Mouse (Mus musculus): Measurements from ENCODE around the gene Pear1. TPM values are rescaled to one million over a fixed set of nuclear protein-coding genes. Genes with fewer than 3 reads are reported as not detected.

The Pear1 gene
- polyA plus RNA-seq, 1 experiment: 19.8 TPM

DNA sequence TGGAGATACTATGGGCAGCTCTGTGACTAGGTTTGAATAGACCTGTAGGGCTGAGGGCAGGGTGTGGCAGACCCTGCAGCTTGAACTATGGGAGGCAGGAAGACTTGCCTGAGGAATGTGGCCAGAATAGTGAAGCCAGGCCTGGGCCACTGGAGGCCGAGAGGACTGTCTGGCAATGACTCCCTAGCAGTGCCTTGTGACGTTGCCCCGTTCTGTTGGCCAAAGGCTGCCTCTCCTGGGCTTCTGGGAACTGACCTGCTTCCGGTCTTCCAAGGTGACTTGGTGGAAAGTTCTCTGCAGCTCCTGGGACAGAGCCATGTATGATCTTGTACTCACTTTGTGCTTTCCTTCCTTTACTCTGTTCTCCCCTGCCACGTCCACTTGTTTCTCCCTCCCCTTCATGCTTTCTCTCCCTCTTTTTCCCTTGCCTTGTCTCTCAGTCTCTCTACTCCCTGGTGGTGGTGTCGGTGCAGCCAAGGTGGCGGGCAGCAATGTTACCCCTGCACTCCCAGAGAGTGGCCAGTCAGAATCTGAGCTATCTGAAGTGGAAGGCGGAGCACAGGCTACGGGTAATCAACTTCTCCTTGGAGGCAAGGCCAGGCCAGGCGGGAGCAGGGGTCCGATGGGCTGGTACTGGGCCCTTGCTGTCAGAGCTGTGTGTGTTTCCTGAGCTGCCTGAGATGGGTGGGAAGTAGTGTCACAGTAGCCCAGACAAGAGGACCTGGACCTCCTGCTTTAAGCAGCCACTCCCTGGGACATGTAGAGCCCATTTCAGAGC lies 89.9 kb downstream of the Pear1 start:
- no peak overlapping the region for H3K4me3 ChIP-seq (ENCODE audit: control insufficient read depth, insufficient read depth, low read length)
- H3K27me3 ChIP-seq (ENCODE audit: control insufficient read depth, insufficient read depth, low read length): no peaks in the 10 kb centered on the region
- no peak for DNase-seq
- no peak overlapping the region for H3K27ac ChIP-seq (ENCODE audit: control insufficient read depth, insufficient read depth, low read length)
- H3K4me1 ChIP-seq (replicated peaks; ENCODE audit: control insufficient read depth, insufficient read depth, low read length): no peaks in the 10 kb centered on the region
- no peak for TF ChIP-seq CTCF (IDR thresholded peaks at IDR 0.05; ENCODE audit: borderline replicate concordance, control insufficient read depth, extremely low read depth, insufficient read depth, low read length, poor library complexity)
- no peak for TF ChIP-seq POLR2A (IDR thresholded peaks at IDR 0.05; ENCODE audit: control insufficient read depth, extremely low read depth, insufficient read depth, low read length, poor library complexity)
- H3K36me3 ChIP-seq (ENCODE audit: control insufficient read depth, insufficient read depth, low read length): no peaks in the 10 kb centered on the region
- 95% methylated on average over 11 of the region's 11 CpGs for WGBS

DNA sequence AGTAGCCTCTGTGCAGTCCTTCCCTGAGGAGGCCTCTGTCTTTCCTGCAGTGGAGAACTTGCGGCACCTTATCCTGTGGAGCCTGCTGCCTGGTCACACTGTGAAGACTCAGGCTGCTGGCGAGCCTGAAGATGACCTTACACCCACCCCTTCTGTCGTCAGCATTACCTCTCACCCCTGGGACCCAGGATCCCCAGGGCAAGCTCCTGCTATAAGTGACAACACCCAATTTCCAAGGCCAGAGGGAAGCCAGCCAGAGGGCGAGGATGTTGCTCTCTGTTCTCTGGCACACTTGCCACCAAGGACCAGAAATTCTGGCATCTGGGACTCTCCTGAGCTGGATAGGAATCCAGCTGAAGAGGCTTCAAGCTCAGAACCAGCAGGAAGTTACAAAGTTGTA lies 91.0 kb downstream of the Pear1 start:
- Histone ChIP-seq H3K4me1 (replicated peaks; ENCODE audit: control insufficient read depth, insufficient read depth, low read length) (no peaks in the 10 kb centered on the region), H3K4me3 (ENCODE audit: control insufficient read depth, insufficient read depth, low read length) (no peak overlapping the region), H3K27me3 (ENCODE audit: control insufficient read depth, insufficient read depth, low read length) (no peaks in the 10 kb centered on the region), H3K36me3 (ENCODE audit: control insufficient read depth, insufficient read depth, low read length) (peaks cover 5% of the 10 kb centered on the region), H3K27ac (ENCODE audit: control insufficient read depth, insufficient read depth, low read length) (no peak overlapping the region; the same call in 1 of the 2 replicates)
- 93% methylated on average over 4 of the region's 4 CpGs for WGBS
- TF ChIP-seq POLR2A (IDR thresholded peaks at IDR 0.05; ENCODE audit: control insufficient read depth, extremely low read depth, insufficient read depth, low read length, poor library complexity) (no peak), CTCF (IDR thresholded peaks at IDR 0.05; ENCODE audit: borderline replicate concordance, control insufficient read depth, extremely low read depth, insufficient read depth, low read length, poor library complexity) (no peak)
- no peak for DNase-seq

DNA sequence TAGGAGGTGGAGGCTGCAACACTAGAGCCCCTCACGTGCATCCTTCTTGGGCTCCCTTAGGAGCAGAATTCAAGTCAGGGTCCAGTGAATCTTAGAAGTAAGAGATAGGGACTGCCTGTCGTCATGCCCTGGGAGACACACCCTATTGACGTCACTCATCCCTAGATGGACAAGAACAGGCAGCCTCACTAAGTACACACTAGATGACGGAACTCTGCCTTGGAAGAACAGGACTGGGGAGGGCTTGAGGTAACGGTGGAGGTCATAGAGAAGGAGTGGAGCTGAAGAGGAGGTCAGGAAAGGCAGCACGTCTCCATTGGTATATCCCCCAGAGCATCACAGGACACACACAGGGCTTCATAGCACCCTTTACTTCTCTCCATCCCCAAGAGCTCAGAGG lies 95.4 kb downstream of the Pear1 start:
- 96% methylated on average over 6 of the region's 6 CpGs for WGBS
- Histone ChIP-seq H3K36me3 (ENCODE audit: control insufficient read depth, insufficient read depth, low read length) (peaks cover 10% of the 10 kb centered on the region), H3K27me3 (ENCODE audit: control insufficient read depth, insufficient read depth, low read length) (no peaks in the 10 kb centered on the region), H3K4me1 (replicated peaks; ENCODE audit: control insufficient read depth, insufficient read depth, low read length) (no peaks in the 10 kb centered on the region), H3K4me3 (ENCODE audit: control insufficient read depth, insufficient read depth, low read length) (no peak overlapping the region), H3K27ac (ENCODE audit: control insufficient read depth, insufficient read depth, low read length) (no peak overlapping the region)
- TF ChIP-seq POLR2A (IDR thresholded peaks at IDR 0.05; ENCODE audit: control insufficient read depth, extremely low read depth, insufficient read depth, low read length, poor library complexity) (no peak), CTCF (IDR thresholded peaks at IDR 0.05; ENCODE audit: borderline replicate concordance, control insufficient read depth, extremely low read depth, insufficient read depth, low read length, poor library complexity) (no peak)
- no peak for DNase-seq

DNA sequence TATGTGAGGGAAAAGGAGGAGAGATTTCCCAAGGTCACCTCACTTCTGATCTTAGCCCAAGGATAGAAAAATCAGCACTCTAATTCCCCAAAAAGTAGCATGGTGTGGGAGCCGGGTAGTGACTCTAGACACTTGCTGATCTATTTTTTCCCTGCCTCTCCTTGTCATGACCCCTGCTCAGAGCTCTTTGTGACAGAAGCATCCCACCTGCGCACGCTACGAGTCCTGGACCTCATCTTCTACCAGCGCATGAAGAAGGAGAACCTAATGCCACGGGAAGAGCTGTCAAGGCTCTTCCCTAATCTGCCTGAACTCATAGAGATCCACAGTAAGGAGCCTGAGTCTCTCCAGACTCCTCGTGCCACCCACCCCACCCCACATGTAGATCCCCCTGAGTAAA lies 97.9 kb downstream of the Pear1 start:
- Histone ChIP-seq H3K36me3 (ENCODE audit: control insufficient read depth, insufficient read depth, low read length) (peaks cover 10% of the 10 kb centered on the region), H3K27ac (ENCODE audit: control insufficient read depth, insufficient read depth, low read length) (no peak overlapping the region), H3K27me3 (ENCODE audit: control insufficient read depth, insufficient read depth, low read length) (no peaks in the 10 kb centered on the region), H3K4me3 (ENCODE audit: control insufficient read depth, insufficient read depth, low read length) (no peak overlapping the region), H3K4me1 (replicated peaks; ENCODE audit: control insufficient read depth, insufficient read depth, low read length) (no peaks in the 10 kb centered on the region)
- TF ChIP-seq POLR2A (IDR thresholded peaks at IDR 0.05; ENCODE audit: control insufficient read depth, extremely low read depth, insufficient read depth, low read length, poor library complexity): no peak
- TF ChIP-seq CTCF (IDR thresholded peaks at IDR 0.05; ENCODE audit: borderline replicate concordance, control insufficient read depth, extremely low read depth, insufficient read depth, low read length, poor library complexity): no peak
- DNase-seq: no peak
- WGBS: 96% methylated on average over 7 of the region's 7 CpGs

DNA sequence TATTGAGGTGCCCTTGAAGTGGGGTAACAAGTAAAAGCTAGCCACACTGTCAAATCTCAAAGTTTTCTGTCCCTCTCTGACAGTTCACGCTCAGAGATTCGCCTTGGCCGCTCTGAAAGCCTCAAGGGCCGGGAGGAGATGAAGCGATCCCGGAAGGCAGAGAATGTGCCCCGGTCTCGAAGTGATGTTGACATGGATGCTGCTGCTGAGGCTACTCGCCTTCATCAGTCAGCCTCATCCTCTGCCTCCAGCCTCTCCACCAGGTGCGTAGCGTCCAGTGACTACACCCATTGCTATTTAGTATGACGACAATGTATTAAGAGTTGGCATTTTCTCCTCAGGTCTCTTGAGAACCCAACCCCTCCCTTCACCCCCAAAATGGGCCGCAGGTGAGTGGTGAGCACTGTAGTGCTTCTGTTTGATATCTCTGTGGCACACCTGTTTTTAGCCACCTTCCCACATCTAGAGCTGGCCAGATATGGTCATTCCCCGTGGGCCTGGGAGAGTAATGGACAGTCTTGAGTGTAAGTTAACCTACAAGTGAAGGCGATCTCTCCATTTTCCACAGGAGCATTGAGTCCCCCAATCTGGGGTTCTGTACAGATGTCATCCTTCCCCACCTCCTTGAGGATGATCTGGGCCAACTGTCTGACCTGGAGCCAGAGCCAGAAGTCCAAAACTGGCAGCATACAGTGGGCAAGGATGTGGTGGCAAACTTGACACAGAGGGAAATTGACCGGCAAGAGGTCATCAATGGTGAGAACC lies 98.5 kb downstream of the Pear1 start:
- H3K27me3 ChIP-seq (ENCODE audit: control insufficient read depth, insufficient read depth, low read length): no peaks in the 10 kb centered on the region
- H3K4me1 ChIP-seq (replicated peaks; ENCODE audit: control insufficient read depth, insufficient read depth, low read length): no peaks in the 10 kb centered on the region
- WGBS: 98% methylated on average over 16 of the region's 16 CpGs
- no peak overlapping the region for H3K27ac ChIP-seq (ENCODE audit: control insufficient read depth, insufficient read depth, low read length)
- TF ChIP-seq POLR2A (IDR thresholded peaks at IDR 0.05; ENCODE audit: control insufficient read depth, extremely low read depth, insufficient read depth, low read length, poor library complexity): no peak
- no peak for TF ChIP-seq CTCF (IDR thresholded peaks at IDR 0.05; ENCODE audit: borderline replicate concordance, control insufficient read depth, extremely low read depth, insufficient read depth, low read length, poor library complexity)
- peaks cover 10% of the 10 kb centered on the region for H3K36me3 ChIP-seq (ENCODE audit: control insufficient read depth, insufficient read depth, low read length)
- no peak overlapping the region for H3K4me3 ChIP-seq (ENCODE audit: control insufficient read depth, insufficient read depth, low read length)
- no peak for DNase-seq

DNA sequence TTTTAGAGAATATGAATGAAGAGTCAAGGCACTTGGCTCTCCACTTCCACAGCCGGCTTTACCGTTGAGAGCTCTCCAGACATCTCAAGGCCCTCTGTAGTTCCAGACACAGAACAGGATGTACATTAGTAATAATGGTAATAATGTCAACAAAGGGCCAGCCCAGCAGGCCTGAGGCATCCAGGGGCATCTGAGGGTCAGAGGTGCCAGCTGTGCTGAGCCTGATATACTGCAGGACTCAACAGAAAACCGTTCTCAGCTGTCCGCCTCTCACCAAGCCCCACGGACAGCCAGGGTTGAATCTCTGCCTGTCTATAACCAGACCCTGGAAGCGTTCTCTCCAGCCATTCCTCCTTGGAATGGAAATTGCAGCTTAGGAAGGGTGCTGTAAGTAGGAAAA lies 99.5 kb downstream of the Pear1 start:
- WGBS: 96% methylated on average over 6 of the region's 6 CpGs
- peaks cover 10% of the 10 kb centered on the region for H3K36me3 ChIP-seq (ENCODE audit: control insufficient read depth, insufficient read depth, low read length)
- no peak overlapping the region for H3K4me3 ChIP-seq (ENCODE audit: control insufficient read depth, insufficient read depth, low read length)
- no peak for DNase-seq
- TF ChIP-seq CTCF (IDR thresholded peaks at IDR 0.05; ENCODE audit: borderline replicate concordance, control insufficient read depth, extremely low read depth, insufficient read depth, low read length, poor library complexity) (no peak), POLR2A (IDR thresholded peaks at IDR 0.05; ENCODE audit: control insufficient read depth, extremely low read depth, insufficient read depth, low read length, poor library complexity) (no peak)
- H3K4me1 ChIP-seq (replicated peaks; ENCODE audit: control insufficient read depth, insufficient read depth, low read length): no peaks in the 10 kb centered on the region
- H3K27ac ChIP-seq (ENCODE audit: control insufficient read depth, insufficient read depth, low read length): no peak overlapping the region
- H3K27me3 ChIP-seq (ENCODE audit: control insufficient read depth, insufficient read depth, low read length): no peaks in the 10 kb centered on the region

Measured in thymus, adult 2 months (tissue).